Mouse (Mus musculus): ENCODE results near the gene Perp. TPM values are rescaled to one million over a fixed set of nuclear protein-coding genes. Genes with fewer than 3 reads are reported as not detected.

Gene Perp
- polyA plus RNA-seq, 1 experiment from 2014 or later = 17.0 TPM

DNA sequence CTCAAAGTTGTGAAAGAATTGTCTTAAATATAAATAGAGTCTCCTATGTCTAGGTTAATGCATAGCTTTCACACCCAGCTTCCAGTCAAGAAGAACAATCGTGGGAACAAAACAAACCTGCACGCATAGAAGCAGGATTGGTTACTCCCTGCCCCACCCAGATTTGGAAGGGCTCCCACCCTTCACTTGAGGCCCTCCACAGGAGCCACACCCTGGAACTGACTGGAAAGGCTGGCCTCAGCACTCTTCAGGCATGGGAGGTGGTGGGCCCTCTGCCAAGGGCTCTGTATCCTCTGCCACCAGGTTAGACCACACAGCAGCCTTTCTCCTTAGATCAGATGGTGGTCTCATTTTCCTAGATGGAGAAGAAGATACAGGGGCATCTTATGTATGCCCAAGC is 26.2 kb downstream of the Perp start:
- 86% methylated on average over 2 of the region's 2 CpGs for WGBS
- no peak for ATAC-seq (replicated peaks; ENCODE audit: low FRiP score)
- H3K36me3 ChIP-seq = no peaks in the 10 kb centered on the region

DNA sequence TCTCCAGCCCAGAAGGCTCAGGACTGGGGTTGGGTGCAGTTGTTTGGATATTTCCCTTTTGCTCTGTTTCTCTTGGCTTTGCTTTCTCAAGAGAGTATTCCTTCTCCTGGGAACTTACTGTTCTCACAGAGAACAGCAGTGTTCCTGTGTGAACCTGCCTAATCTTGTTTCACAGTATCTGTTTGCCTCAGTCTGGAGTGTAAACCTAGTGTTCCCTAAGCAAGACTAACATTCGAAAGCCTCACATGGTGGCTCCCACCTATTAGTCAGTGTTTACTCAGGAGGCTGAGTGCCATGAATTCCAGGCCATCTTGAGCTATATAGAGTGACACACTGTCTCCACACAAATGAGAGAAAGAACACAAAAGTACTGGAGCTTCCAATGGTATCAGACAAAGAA is 31.4 kb downstream of the Perp start:
- Histone ChIP-seq H3K9ac (no peak overlapping the region), H3K36me3 (no peaks in the 10 kb centered on the region), H3K4me2 (no peak overlapping the region), H3K9me3 (replicated peaks) (no peaks in the 10 kb centered on the region), H3K27me3 (no peaks in the 10 kb centered on the region), H3K27ac (no peak overlapping the region), H3K4me1 (no peaks in the 10 kb centered on the region), H3K4me3 (replicated peaks) (no peak overlapping the region)
- no peak for ATAC-seq (replicated peaks; ENCODE audit: low FRiP score)
- WGBS = 42% methylated on average over 1 of the region's 1 CpGs

More for the DNA sequence above, 26.2 kb downstream of the Perp start:
- Histone ChIP-seq H3K27me3 (no peaks in the 10 kb centered on the region), H3K9me3 (replicated peaks) (no peaks in the 10 kb centered on the region), H3K9ac (no peak overlapping the region), H3K4me1 (no peaks in the 10 kb centered on the region), H3K27ac (no peak overlapping the region), H3K4me2 (no peak overlapping the region), H3K4me3 (replicated peaks) (no peak overlapping the region)

DNA sequence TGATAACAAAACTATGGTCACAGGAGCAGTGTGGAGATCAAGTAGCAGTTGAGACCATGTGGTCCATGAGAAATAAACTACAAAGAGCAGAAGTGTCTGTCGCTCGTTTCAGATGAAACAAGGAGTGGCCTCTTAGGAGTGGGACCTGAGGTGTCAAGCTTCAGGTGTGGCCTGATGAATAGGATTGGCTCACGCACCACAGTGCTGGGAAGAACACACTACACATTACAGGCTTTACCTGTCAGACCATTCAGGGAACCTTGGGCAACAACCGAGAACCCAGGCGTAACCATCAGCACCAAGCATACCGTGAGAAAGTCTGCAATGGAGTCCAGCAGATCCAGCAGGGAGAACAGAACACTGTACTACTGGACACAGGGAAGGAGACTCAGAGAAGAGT is 33.3 kb downstream of the Perp start:
- H3K36me3 ChIP-seq = no peaks in the 10 kb centered on the region
- no peaks in the 10 kb centered on the region for H3K9me3 ChIP-seq (replicated peaks)
- WGBS = 83% methylated on average over 6 of the region's 6 CpGs
- ATAC-seq (replicated peaks; ENCODE audit: low FRiP score) = no peak
- no peaks in the 10 kb centered on the region for H3K4me1 ChIP-seq
- H3K4me2 ChIP-seq = no peak overlapping the region
- no peaks in the 10 kb centered on the region for H3K27me3 ChIP-seq
- no peak overlapping the region for H3K4me3 ChIP-seq (replicated peaks)
- no peak overlapping the region for H3K27ac ChIP-seq
- no peak overlapping the region for H3K9ac ChIP-seq

DNA sequence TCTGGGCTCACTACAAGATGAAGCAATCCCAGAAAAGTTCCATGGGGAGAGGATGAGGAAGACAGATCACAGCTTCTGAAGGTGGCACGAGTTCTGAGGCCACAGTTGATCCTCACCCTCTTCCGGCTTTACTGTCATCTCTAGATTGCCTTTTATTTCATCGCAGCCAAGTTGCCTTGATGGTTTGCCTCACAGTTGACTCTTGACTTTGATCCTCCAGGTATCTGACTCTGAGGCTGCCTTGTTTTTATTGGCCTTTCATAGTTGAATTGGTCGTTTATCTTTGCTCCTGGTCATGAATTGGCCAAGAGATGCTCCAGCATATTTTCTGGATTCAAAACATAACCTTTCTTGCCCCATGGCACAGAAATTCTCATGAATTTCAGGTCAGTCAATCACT is 34.3 kb downstream of the Perp start:
- WGBS = 75% methylated on average over 4 of the region's 4 CpGs
- no peak overlapping the region for H3K27ac ChIP-seq

DNA sequence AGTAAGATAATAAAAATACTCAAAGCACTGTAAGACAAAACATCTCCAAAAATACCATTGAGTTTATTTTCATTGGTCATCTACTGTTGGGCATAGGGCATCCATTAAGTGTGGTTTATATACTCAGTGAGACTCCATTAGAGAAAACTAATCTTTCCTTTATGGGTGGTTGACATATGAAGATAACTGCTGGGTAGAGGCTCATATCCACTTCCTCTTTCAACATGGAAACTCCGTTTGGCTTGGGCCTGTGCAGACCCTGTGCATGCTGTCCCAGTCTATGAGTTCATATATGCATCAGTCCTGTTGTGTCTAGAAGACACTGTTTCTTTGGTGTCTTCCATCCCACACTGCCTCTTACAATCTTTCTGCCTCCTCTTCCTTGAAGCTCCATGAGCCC is 34.9 kb downstream of the Perp start:
- no peak overlapping the region for H3K4me3 ChIP-seq (replicated peaks)
- H3K36me3 ChIP-seq = no peaks in the 10 kb centered on the region
- no peaks in the 10 kb centered on the region for H3K9me3 ChIP-seq (replicated peaks)
- WGBS = 81% methylated on average over 1 of the region's 1 CpGs
- no peak for ATAC-seq (replicated peaks; ENCODE audit: low FRiP score)
- H3K4me1 ChIP-seq = no peaks in the 10 kb centered on the region
- no peak overlapping the region for H3K4me2 ChIP-seq
- H3K27ac ChIP-seq = no peak overlapping the region
- no peak overlapping the region for H3K9ac ChIP-seq
- no peaks in the 10 kb centered on the region for H3K27me3 ChIP-seq

More for the DNA sequence above, 34.3 kb downstream of the Perp start:
- ATAC-seq (replicated peaks; ENCODE audit: low FRiP score) = no peak
- H3K9me3 ChIP-seq (replicated peaks) = no peaks in the 10 kb centered on the region
- H3K4me3 ChIP-seq (replicated peaks) = no peak overlapping the region
- no peaks in the 10 kb centered on the region for H3K36me3 ChIP-seq
- no peak overlapping the region for H3K4me2 ChIP-seq
- H3K27me3 ChIP-seq = no peaks in the 10 kb centered on the region
- no peak overlapping the region for H3K9ac ChIP-seq
- no peaks in the 10 kb centered on the region for H3K4me1 ChIP-seq

DNA sequence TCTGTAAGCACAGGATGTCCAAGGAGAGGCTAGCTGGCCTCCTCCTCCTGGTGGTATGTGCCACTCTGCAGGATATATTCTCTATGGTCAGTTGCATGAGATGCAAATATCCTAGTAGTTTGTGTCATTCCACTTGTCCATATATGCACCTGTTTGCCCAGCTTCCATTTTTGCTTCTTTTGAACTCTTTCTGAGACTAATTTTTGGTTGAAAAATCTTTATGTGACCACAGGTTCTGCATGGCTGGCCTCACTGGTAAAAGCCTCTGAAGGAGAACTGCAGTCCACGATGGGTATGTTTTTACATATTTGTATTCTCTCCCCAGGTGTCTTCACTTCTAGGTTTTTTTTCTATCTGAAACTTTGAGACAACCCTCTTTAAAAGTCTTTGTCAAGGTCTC is 37.4 kb downstream of the Perp start:
- Histone ChIP-seq H3K27me3 (no peaks in the 10 kb centered on the region), H3K4me1 (no peaks in the 10 kb centered on the region), H3K9ac (no peak overlapping the region), H3K36me3 (no peaks in the 10 kb centered on the region), H3K9me3 (replicated peaks) (no peaks in the 10 kb centered on the region), H3K27ac (no peak overlapping the region), H3K4me2 (no peak overlapping the region), H3K4me3 (replicated peaks) (no peak overlapping the region)
- WGBS = 83% methylated on average over 1 of the region's 1 CpGs
- ATAC-seq (replicated peaks; ENCODE audit: low FRiP score) = no peak

DNA sequence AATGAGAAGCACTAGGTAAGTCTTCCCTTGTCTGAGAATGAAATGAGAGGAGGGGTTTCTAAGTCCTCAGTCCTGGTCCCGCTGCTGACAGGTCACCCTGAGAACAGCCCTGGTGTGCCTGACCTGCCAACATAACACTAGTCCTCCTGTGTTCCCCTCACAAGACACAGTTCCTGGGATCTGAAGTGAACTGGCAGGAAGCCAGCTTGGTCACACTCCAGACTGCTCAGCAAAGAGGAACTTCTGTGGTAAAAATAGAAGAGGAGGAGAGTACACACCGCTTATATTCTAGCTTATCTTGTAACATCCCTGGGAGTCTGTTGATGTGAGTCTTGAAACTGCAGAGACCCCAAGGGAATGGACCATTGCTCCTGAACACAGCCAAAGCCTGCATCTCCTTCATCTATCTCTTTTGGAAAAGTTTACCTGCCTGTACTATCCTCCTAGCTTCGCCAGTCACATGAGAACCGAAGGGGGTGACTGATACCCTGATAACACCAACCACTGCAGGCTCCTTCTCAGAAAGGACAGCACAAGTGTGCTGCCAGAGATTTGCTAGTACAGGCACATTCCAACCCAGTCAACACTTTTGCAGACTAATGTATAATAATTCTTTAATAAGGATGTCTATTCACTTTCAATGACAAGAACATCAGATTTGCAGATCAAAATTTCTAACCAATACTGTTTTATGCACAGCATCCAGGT is 42.3 kb downstream of the Perp start:
- H3K4me2 ChIP-seq = no peak overlapping the region
- H3K27ac ChIP-seq = no peak overlapping the region
- H3K4me1 ChIP-seq = no peaks in the 10 kb centered on the region
- 75% methylated on average over 4 of the region's 4 CpGs for WGBS
- no peaks in the 10 kb centered on the region for H3K36me3 ChIP-seq
- no peak overlapping the region for H3K9ac ChIP-seq
- H3K27me3 ChIP-seq = no peaks in the 10 kb centered on the region
- no peaks in the 10 kb centered on the region for H3K9me3 ChIP-seq (replicated peaks)
- H3K4me3 ChIP-seq (replicated peaks) = no peak overlapping the region
- ATAC-seq (replicated peaks; ENCODE audit: low FRiP score) = no peak

DNA sequence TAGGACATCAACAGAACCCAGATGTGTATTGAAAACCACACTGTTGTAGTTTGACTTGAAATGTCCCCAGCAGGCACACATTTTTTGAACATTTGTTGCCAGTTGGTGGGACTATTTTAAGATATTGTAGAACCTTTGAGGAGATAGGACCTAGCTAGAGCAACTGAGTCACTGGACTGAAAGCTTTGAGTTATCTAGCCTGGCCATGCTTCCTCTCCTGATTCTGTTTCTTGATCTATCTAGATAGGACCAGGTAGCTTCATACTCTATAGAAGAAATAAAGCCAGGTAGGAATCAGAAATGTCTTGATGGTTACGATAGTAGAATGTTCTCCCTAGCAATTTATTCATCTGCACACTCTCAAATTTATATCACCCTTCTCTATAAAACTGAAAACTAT is 43.9 kb downstream of the Perp start:
- Histone ChIP-seq H3K9ac (no peak overlapping the region), H3K27me3 (no peaks in the 10 kb centered on the region), H3K36me3 (no peaks in the 10 kb centered on the region), H3K27ac (no peak overlapping the region), H3K4me2 (no peak overlapping the region), H3K4me1 (no peaks in the 10 kb centered on the region), H3K4me3 (replicated peaks) (no peak overlapping the region), H3K9me3 (replicated peaks) (no peaks in the 10 kb centered on the region)
- ATAC-seq (replicated peaks; ENCODE audit: low FRiP score) = no peak
- WGBS = 82% methylated on average over 1 of the region's 1 CpGs

DNA sequence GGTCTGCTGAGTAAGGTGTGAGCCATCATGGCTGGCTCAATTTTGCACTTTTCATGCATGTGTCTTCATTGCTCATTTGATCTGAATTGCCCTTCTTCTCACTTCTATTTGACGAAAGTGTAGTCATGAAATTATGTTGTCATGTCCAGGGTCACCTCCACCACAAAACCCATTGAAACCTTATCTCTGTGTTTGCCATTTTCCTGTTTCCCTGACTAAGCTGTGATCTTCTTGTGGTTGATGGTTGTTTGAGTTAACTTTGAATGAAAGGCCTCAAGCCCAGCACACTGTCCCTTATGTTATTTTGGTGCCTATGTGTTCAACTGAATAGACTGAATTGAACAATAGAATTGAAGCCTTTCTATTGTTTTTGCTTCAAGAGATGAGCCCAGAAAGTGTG is 44.4 kb downstream of the Perp start:
- 80% methylated on average over 1 of the region's 1 CpGs for WGBS
- H3K27ac ChIP-seq = no peak overlapping the region
- no peak overlapping the region for H3K4me2 ChIP-seq
- no peak for ATAC-seq (replicated peaks; ENCODE audit: low FRiP score)
- H3K36me3 ChIP-seq = no peaks in the 10 kb centered on the region
- H3K9me3 ChIP-seq (replicated peaks) = no peaks in the 10 kb centered on the region
- H3K4me3 ChIP-seq (replicated peaks) = no peak overlapping the region
- H3K27me3 ChIP-seq = no peaks in the 10 kb centered on the region
- no peak overlapping the region for H3K9ac ChIP-seq
- no peaks in the 10 kb centered on the region for H3K4me1 ChIP-seq

DNA sequence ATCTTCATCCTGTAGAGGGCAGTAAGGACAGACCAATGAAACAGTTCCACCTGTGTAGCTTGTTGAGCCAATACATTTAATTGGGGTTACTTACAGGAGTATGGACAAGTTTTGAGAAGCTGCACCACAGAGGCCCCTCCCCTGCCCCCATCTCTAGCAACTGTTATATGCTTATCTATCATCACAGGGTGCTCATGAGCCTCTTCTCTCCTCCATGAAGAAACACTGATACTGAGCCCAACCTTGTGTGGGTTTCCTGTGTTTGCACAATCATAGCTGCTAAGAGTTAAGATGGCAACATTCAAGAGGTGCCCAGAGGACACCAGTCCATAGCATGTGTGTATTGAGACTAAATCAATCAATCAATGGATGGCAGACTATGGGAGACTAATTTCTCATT is 46.3 kb downstream of the Perp start:
- ATAC-seq (replicated peaks; ENCODE audit: low FRiP score) = no peak
- no peaks in the 10 kb centered on the region for H3K36me3 ChIP-seq
- no peak overlapping the region for H3K27ac ChIP-seq
- H3K9me3 ChIP-seq (replicated peaks) = no peaks in the 10 kb centered on the region
- no peak overlapping the region for H3K4me3 ChIP-seq (replicated peaks)
- no peak overlapping the region for H3K4me2 ChIP-seq
- no peaks in the 10 kb centered on the region for H3K27me3 ChIP-seq
- H3K9ac ChIP-seq = no peak overlapping the region
- H3K4me1 ChIP-seq = no peaks in the 10 kb centered on the region

DNA sequence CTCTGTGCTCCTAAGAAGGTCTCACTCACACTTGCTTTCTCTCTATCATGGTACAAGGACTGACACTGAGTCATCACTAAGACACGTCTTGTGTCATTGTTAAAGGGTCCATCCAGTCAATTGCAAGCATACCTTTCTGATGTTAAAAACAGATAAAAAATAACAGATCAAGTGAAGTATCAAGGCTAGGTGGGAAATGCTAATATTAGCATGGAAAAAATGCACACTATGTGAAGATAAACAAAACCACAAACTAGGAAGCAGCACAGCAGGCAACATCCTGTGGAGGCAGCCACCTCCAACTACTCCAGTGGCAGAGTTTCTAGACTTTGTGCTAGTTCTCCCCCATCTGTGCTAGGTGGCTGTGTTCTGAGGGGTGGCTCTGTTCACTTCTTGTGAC is 47.3 kb downstream of the Perp start:
- Histone ChIP-seq H3K9ac (no peak overlapping the region), H3K4me1 (no peaks in the 10 kb centered on the region), H3K4me2 (no peak overlapping the region), H3K27me3 (no peaks in the 10 kb centered on the region), H3K27ac (no peak overlapping the region), H3K4me3 (replicated peaks) (no peak overlapping the region), H3K9me3 (replicated peaks) (no peaks in the 10 kb centered on the region), H3K36me3 (no peaks in the 10 kb centered on the region)
- WGBS = 82% methylated on average over 1 of the region's 1 CpGs
- ATAC-seq (replicated peaks; ENCODE audit: low FRiP score) = no peak

DNA sequence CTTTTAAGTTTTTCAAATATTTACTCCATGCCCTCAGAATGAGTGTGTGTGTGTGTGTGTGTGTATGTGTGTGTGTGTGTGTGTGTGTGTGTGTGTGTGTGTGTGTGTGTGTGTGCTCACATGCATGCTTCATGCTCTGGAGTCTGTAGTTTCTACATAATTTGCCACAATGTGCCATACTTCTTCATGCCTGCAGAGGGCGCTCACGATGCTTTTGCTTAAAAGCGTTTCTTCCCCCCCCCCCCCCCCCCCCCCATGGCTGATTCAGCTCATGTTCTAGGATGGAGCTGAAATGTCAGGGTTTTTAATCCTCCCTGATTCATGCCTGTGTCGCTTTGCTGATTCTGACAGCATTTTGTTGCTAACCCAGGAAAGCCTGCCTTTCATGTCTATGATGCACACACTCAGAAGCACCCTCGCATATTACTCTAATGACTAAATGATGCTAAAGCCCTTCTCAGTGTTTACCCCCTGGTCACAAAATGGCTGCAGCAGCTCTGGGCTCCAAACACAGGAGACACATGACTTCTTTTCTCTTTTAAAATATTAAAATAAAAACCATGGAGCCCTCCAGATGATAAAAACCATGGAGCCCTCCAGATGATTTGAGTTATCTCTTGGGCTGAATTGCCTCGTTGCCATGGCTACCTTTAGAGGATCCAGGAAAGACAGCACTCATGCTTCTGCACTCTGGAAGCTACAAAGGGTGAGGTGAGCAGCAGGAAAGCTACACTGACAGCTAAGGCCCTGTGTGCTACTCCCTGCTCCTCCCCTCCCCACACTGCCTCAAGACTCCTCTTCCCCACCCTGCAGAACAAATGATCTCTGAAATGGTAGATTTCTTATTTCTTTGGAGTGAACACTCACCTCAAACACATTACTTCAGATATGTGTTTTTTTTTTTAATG is 49.7 kb downstream of the Perp start:
- ATAC-seq (replicated peaks; ENCODE audit: low FRiP score) = no peak

More for the DNA sequence above, 49.7 kb downstream of the Perp start:
- Histone ChIP-seq H3K4me3 (replicated peaks) (no peak overlapping the region), H3K27me3 (no peaks in the 10 kb centered on the region), H3K27ac (no peak overlapping the region), H3K9ac (no peak overlapping the region), H3K9me3 (replicated peaks) (no peaks in the 10 kb centered on the region), H3K4me2 (no peak overlapping the region), H3K36me3 (no peaks in the 10 kb centered on the region), H3K4me1 (no peaks in the 10 kb centered on the region)
- WGBS = 82% methylated on average over 3 of the region's 6 CpGs

All from kidney, embryonic 15.5 days (tissue).